16 mouse cellular contexts compared by ENCODE assay signal in the genomic region with DNA sequence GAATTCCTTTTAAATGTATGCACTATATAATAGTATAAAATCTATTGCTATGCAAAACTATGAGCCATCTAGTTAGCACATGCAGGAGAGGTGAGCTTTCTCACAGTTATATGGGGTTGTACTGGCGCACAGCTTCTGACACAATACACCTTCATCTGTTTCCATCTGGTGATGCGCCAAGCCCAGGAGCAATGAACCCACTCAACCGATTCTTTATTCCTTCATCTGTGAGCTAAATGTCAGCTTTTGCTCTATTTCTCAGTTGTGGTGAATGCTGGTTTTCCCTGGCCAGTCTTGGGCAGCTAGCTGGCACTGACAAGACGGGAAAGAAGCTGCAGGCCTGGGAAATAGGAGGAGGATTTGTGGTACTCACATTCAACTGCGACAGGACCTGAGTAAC.
DNase-seq lines count a peak whose midpoint lies in the region; ATAC-seq lines count a peak whose summit lies in the region.
"Had no signal": no experiment of that assay in that cellular context is flagged by ENCODE, and none has a peak within 500 bp of the region (broad histone marks: within the 10 kb centered on the region; RNA-seq: fewer than 3 reads in every experiment).

No protein-coding gene starts in this region.

- intact Hi-C loops in left cerebral cortex, postnatal 4 days (cut with DNase I), result no loop called here
- intact Hi-C loops in left cerebral cortex, postnatal 14 days (cut with DNase I), result no loop called here

- 0 out of 2 replicates have a peak, but pooled peaks have one; percentile 41 for ATAC-seq in cerebellum, adult (ENCODE audit: insufficient number of reproducible peaks, low FRiP score, low TSS enrichment)
- ATAC-seq: intestine, embryonic 15.5 days; midbrain, embryonic 15.5 days had no signal

- peak; percentile 44 for DNase-seq in left cerebral cortex, postnatal 4 days
- DNase-seq in left cerebral cortex, postnatal 14 days (ENCODE audit: low spot score in 2 of 2), result no peak
- peak; percentile 67 to 72 for DNase-seq in cerebellum, adult 18-20 months
- peak; percentile 52 to 73 for DNase-seq in cerebellum, postnatal 25 days
- DNase-seq in ovary, adult 18-20 months (ENCODE audit: low spot score), result no peak
- no peak for DNase-seq in right cerebral cortex, adult 18-20 months
- DNase-seq: adrenal gland, adult 2 months; gastrocnemius, adult 2 months; kidney, adult 9 months; kidney, postnatal 4 days; layer of hippocampus, adult 9-11 months; lung, adult 2 months; right cerebral cortex, postnatal 25 days had no signal

Comparison
In these comparisons a context has a peak if more than half of its experiments do, and no peak if none do; other contexts are left out.
1. DNase-seq: peak in left cerebral cortex, postnatal 4 days (single experiment), cerebellum, adult 18-20 months (2 of 2) and cerebellum, postnatal 25 days (2 of 2); none in left cerebral cortex, postnatal 14 days (0 of 2), ovary, adult 18-20 months (single experiment) and right cerebral cortex, adult 18-20 months (single experiment).